16 mouse cellular contexts compared by ENCODE assay signal in genomic region chr1:143762159-143762558, GRCm38 (mm10).
"Had no signal": no experiment of that assay in that cellular context is flagged by ENCODE, and none has a peak within 500 bp of the region (broad histone marks: within the 10 kb centered on the region; RNA-seq: fewer than 3 reads in every experiment).

No protein-coding gene starts in this region.

- H3K9me3 ChIP-seq: limb, embryonic 10.5 days; limb, embryonic 13.5 days had no signal

- H3K4me3 ChIP-seq: layer of hippocampus, adult 2 months; limb, embryonic 10.5 days; limb, embryonic 13.5 days had no signal

- ATAC-seq: intestine, postnatal 0 days had no signal

- H3K27me3 ChIP-seq: limb, embryonic 13.5 days had no signal

- H3K9ac ChIP-seq: limb, embryonic 13.5 days had no signal

- H3K4me2 ChIP-seq: limb, embryonic 13.5 days; midbrain, embryonic 11.5 days had no signal

- H3K27ac ChIP-seq: kidney, postnatal 0 days; layer of hippocampus, adult 2 months; limb, embryonic 10.5 days; limb, embryonic 13.5 days had no signal

- DNase-seq: kidney, adult 2 months; kidney, postnatal 25 days; layer of hippocampus, adult 9-11 months; lung, adult 2 months; lung, postnatal 14 days; lung, postnatal 4 days; midbrain, embryonic 14.5 days; thymus, adult 2 months; thymus, postnatal 14 days; thymus, postnatal 4 days had no signal

- H3K4me1 ChIP-seq: limb, embryonic 10.5 days; limb, embryonic 13.5 days had no signal
